Mouse (Mus musculus) bone marrow, adult 2 months (tissue): ENCODE results near the gene Plk3.

Experiments
- CTCF ChIP-seq: fragments of 200-500 bp; IDR thresholded peaks from 2 replicates; pipeline ENCODE4 v1.5.1; 2011; ENCODE audit warnings: low read length, control low read depth; ENCODE audit not compliant: control insufficient read depth, insufficient read depth
- POLR2A ChIP-seq: fragments of 200-500 bp; IDR thresholded peaks from 2 replicates; pipeline ENCODE4 v1.6.1; 2011; ENCODE audit warnings: low read depth, mild to moderate bottlenecking, control low read depth, low read length, borderline replicate concordance; ENCODE audit not compliant: control insufficient read depth

DNA sequence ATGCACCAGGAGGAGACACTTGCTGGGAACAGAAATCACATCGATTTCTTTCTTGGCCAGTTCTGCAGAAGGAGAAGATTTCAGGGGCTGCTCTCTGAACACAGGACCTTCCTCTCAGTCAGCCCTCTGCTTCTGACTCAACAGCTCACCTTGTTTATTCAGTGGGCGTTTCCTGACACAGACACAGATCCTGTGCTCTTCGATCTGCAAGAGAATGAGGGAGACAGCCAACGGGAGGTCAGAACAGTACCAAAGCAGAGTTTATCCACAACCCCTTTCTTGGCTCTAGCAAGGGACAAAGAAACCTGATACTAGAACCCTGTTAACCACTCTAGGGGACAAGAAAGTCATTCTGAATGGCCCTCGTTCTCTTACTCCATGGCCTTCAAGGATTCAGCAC, 36.2 kb upstream of the Plk3 start:
- no peak for TF ChIP-seq CTCF
- no peak for TF ChIP-seq POLR2A
